Mouse (Mus musculus) neutrophil, adult 5-6 weeks (primary cell): ENCODE results near the gene Msl1. TPM values are rescaled to one million over a fixed set of nuclear protein-coding genes. Genes with fewer than 3 reads are reported as not detected.

Experiments used
- ATAC-seq: fragments of 151-379, 151-347 bp; 2 replicates; pipeline ENCODE4 v1.8.0; 2017; ENCODE audit warnings: mild to moderate bottlenecking, moderate TSS enrichment; ENCODE audit not compliant: insufficient number of reproducible peaks, poor library complexity, low FRiP score, severe bottlenecking; ENCODE audit errors: extremely low read depth
- total RNA-seq: library from RNA; stranded (forward); fragments of 200-1000 nt; gene quantifications from 2 replicates; pipeline ENCODE4 v1.2.3, GENCODE M21; 2017

Gene Msl1
- total RNA-seq, 1 experiment from 2014 or later: 191 TPM

DNA sequence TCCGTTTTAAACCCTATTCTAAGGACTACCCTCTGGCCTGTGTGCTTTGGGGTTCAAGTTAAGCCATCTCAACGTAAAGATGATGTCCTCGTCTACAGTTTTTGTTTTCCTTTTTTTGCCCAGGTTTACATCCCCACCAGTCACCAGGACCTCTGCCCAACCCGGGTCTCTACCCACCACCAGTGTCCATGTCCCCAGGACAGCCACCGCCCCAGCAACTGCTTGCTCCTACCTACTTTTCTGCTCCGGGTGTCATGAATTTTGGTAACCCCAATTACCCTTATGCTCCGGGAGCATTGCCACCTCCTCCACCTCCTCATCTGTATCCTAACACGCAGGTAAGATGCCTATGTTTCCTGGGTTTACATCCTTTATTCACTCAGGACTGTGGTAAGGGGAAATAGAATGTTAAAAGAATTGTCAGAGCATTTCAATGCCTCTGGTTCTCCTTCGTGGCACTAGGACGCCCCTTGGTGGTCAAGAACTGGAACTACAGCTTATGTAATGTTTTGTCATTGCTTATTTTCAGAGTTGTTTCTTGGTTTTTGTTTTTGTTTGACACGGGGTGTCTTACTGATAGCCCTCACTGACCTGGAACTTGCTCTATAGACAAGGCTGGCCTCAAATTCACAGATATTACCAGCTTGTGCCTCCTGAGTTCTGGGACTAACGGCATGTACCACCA, 33.9 kb downstream of the Msl1 start:
- ATAC-seq: peak; percentile 75

DNA sequence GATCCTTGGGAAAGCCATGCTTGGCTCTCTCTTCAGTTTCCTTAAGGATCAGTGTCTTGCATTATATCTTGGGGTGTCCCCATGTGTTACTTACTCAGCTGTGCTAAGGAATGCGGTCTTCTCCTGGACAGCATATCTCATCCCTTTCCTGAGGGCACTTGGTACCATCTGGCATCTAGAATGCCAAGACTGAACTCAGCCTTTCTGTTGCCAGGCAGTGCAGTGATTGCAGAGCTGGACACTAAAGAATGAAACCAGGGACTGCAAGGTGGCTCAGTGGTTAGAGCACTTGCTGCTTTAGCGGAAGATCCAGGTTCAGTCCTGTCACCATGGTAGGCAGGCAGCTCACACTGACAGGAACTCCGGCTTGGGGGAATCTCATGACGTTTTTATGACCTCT, 34.6 kb downstream of the Msl1 start:
- no peak for ATAC-seq

DNA sequence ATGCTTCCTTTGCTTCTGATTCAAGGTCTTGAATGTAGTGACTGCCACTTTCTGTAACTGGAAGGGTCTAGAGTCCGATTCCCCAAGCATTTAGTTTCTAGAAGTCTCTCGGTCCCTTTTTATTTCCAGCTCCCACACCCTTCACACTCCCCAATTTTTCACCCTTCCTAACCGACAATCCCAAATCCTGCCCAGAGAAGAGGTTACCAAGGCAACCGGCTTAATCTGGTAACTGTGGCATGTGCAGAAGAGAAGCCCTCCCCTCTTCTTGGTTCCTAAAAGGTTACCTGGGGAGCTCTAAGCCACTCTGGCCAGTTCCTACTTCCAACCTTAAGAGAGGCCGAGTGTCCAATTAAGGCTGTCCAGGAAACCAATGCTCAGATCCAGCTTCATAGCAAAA, 40.0 kb downstream of the Msl1 start:
- no peak for ATAC-seq

DNA sequence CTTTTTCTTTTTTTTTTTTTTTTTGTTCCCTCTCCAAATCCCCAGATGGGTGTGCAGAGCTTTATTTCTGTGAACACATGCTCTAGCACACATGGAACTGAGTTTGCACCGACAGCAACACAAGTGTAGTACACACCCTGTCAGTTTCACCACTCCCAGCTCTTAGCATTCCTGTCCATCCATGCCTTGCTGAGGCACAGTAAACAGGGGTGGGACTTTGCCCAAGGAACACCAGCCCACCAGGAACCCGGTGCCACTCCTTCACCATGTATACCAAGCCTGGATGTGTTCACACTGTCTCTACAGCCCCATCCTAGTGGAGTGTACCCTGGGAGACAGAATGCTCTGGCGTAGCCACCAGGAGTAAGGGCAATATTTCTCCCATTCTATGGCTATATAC, 40.4 kb downstream of the Msl1 start:
- no peak for ATAC-seq

DNA sequence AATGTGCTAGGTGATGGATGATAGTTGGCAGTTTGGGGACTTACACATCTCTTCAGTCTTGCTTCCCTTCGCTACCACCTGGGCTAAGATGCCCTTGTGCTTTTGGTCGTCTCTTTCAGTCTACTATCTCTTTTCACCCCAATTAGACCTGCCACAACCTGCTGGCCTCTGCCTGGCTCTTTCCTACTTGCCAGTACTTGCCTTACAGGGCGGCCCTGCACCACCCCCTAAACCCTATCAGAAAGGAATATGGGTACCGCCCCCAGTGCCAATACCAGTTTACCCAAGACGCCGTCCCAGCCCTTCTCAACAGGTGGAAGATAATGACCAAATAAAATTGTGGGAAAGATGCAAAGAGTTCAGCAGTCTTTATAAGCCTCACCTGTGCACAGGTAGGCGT, 40.8 kb downstream of the Msl1 start:
- ATAC-seq: no peak

DNA sequence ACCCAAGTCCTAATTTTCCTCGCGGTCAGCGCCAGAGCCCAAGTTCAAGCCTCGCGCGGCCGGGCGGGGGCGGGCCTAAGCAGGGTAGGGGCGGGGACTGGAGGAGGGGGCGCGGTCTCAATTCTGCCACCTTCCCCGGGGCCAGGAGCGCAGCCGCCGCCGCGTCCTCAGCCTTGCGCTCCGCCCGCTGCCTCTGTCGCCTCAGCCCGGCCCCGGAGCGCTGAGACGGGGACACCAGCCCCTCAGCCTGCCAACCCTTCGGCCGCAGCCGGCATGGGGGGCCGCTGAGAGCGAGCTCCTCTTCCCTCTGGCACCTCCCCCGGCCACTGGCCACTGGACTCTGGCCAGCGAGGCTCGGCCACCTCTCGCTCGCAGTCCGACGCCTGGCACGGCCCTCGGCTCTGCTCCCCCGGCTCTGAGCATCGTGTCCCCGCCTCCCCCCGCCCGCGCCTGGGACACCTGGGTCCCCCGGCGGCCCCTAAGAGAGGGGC, 41.4 kb downstream of the Msl1 start, which contains the start of gene Rapgefl1:
Gene Rapgefl1, plus strand, starts transcription at position 135 of the 491 bp plus-strand sequence.
- ATAC-seq: peak; percentile 69

DNA sequence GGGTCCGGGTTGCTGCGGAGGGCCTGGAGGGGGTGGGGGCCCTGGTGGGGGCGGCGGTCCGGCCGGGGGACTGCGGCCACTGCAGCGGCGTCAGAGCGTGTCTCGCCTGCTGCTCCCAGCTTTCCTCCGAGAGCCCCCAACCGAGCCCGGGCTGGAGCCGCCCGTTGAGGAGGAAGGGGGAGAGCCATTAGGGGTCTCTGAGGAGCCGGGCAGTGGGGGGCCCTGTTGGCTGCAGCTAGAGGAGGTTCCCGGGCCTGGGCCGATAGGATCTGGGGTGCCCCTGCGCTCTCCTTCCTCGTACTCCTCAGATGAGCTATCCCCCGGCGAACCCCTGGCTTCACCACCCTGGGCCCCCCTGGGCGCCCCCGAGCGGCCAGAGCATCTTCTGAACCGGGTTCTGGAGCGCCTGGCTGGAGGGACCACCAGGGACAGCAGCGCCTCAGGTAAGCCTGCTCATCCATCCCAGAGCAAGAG, 42.0 kb downstream of the Msl1 start:
- no peak for ATAC-seq

DNA sequence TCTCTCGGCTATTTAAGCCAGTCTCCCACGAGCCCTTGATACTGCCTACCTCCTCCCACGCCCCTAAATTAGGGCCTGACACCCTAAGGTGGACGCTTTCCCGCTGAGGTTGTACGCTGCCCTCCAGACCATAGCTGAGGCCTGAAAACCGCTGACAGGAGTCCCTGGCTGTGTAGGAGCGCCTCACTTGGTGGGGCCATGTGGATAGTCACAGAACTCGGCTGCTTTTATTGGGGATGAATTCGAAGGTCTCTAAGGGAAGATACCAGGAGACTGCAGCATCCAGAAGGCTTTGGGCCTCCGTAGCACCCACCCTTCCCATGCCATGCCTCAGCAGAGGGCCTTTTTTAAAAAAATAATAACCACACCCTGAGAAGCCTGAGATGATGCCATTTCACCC, 42.6 kb downstream of the Msl1 start:
- no peak for ATAC-seq

DNA sequence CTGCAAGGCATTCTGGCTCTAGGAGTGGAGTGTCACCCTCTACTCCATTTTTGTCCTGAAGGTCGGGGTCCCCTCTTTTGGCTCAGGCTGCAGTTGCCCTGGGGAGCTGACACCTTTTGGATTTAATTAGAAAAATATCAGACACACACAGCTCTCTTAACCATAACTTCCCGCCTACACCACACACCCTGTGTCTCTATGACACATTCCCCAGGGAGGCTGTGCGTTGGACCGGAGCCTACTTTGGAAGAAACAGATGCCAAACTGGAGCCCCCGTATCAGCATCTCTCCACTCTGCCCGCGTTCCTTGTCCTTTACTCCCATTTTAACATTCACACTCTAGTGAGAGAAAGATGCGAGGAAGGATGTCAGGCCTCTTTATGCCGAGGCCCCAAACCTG, 43.2 kb downstream of the Msl1 start:
- ATAC-seq: no peak

DNA sequence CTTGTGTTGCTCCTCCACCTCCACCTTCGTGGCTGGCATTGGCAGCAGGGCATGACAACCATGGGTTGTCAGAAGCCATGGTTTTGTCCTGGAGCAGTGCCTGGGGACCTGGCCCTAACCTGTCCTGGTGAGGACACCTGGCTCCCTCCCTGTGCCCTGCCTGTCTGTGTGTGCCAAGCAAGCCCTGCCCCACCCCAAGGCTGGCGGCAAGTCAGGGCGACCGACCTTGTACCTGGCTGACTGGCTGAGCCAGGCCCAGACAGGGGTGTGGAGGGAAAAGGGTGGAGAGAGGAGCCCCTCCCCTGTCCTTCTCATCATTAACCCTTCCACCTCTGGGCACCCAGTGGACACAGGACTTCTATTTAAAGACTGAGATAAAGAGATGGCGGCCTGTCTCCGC, 44.1 kb downstream of the Msl1 start:
- ATAC-seq: no peak

DNA sequence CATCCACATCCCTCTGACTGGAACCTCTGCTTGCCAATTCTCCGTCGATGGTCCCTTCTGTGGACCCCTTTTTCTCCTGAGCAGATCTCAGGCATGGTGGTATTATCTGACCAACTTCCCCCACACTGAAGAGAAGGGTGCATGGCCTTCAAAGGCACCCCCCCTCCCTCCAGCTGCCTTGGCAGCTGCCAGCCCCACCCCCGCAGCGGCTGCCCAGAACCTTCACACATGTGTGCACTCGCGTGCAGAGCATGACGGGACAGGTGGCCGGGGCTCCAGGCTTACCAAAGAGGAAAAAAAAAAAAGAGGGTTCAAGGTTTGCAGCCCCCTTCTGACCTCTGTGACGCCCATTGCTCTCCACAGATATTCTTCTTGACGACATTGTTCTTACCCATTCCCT, 44.6 kb downstream of the Msl1 start:
- ATAC-seq: no peak

DNA sequence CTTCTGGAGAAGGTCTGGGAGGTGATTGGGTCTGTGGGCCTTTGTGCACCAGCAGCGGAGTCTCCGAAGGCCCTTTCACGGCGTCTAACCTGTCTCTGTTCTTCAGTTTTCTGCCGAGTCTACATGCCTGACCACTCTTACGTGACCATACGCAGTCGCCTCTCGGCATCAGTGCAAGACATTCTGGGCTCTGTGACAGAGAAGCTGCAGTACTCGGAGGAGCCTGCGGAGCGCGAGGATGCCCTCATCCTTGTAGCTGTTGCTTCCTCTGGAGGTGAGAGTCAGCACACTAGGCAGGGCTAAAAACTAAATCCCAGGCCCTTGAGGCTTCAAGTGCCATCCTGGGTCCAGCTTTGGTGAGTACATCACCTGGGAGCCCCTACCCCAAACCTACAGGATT, 50.7 kb downstream of the Msl1 start:
- no peak for ATAC-seq

DNA sequence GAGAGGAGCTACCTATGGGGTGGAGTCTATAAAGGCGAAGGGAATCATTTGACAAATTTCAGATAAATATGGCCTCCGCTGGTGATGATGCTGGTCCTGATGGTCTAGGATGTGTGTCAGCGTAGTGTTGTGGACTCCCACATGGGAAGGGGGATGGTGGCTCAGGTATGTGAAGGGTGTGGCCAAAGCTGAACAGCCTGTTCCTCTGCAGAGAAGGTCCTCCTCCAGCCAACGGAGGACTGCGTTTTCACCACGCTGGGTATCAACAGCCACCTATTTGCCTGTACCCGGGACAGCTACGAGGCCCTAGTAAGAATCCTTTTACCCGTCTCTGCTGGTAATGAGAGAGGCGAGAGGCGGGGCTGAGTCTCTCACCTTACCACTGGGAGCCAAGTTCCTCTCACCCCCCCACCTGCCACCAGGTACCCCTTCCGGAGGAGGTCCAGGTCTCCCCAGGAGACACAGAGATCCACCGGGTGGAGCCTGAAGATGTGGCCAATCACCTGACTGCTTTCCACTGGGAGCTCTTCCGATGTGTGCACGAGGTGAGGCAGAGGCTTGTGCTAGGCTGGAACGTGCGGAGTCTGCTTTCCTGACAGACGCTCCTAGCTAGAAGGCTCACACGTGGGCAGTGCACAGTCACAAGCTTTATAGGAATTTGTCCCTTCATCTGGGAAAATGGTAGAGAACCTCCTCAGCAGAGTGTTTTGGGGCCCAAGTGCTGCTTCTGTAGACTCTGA, 51.7 kb downstream of the Msl1 start:
- no peak for ATAC-seq

DNA sequence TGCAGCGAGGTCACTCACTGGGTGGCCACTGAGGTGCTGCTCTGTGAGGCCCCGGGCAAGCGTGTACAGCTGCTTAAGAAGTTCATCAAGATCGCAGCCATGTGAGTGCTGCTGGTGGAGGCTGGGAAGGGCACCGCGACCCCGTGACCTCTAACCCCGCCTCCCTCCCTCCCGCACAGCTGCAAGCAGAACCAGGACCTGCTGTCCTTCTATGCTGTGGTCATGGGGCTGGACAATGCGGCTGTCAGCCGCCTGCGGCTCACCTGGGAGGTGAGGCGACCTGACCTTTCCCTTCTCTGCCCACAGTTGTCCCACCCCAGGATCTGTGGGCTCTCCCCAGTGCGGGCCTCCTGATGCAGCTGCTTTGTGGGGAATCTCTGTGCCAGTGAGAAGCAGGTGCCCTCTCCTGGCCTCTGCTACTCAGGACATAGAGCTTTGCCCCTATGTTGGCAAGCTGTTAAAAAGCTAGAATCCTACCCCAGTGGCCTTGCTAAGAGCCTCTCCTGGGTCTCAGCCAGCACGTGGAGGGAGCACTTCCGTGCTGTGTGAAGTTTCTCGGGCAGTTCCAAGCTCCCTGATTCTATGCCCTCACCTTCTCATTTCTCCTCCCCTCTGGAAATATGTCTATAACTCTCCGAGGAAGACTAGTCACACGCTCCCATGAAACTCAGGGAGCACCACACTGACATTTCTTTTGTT, 54.0 kb downstream of the Msl1 start:
- no peak for ATAC-seq

DNA sequence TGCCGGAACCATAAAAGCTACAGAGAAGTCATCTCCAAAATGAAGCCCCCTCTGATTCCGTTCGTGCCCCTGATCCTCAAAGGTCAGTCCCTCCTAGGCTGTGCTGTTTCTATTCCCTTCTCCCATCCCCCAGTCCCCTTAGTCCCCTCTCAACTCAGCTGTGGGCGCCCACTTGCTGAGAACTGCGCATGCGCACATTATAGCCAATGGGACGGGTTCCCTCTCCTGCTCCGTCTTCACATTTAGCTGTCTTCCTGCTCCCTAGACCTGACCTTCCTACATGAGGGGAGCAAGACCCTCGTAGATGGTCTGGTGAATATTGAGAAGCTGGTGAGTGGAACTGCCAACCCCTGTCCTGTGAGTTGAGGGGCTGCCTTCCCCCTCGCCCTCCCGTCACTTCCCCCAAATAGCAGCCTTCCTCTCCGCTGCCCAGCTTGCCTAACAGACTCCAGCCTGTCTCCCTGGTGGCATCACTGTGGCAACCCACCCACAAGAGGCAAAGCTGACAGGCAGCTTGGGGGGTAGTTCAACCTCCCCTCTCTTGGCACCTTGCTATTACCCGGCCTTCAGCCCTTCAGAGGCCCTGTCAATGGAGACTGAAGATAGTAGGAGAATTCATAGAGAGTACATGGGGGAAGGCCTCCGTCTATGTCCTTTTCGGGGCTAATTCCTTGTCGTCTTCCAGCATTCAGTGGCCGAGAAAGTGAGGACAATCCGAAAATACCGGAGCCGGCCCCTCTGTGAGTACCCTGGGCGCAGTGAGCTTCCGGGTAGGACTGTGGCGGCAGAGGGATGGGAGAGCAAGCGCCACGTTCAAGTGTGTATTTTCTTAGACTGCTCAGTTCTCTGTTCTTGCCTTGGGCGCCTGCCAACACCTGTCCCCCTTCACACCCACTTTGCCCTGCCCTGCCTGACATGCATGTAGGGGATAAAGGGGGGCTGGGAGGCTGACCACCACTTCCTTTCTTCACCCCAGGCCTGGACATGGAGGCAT, 55.1 kb downstream of the Msl1 start:
- no peak for ATAC-seq

DNA sequence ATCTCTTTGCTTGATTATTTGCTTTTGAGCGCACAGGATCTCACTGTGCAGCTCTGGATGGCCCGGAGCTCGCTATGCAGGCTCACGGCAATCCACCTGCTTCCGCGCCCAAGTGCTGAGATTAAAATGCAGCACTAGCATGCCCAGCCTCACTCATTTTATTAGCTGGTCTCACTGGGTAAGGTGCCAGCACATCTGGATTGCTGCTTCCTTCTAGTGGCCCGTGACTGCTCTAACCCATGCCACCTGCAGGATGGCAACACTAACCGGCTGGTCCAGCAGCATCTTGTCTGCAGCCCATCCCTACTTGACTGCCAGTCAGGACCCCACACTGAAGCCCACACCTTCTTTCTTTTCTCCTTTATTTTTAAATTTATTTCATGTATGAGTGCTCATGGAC, 58.8 kb downstream of the Msl1 start:
- no peak for ATAC-seq

DNA sequence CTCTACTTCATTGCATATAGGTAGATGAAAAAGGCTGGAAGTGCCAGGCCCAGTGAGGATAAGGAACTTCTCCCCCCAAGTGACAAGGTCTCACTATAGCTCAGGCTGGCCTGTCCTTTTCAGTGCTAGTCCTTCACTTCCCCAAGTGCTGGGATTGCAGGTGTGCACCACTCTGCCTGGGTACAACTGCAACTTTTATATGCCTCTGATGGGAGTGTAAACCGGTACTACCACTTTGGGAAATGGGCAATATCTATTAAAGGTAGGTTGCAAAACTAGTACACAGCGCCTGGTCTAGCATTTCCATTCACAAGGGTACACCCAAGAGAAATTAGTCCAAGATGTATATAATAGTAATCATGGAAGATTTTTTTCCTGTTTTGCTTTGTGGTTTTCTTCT, 59.3 kb downstream of the Msl1 start:
- ATAC-seq: no peak
